Mouse (Mus musculus): ENCODE results near the gene Ptp4a2.

DNA sequence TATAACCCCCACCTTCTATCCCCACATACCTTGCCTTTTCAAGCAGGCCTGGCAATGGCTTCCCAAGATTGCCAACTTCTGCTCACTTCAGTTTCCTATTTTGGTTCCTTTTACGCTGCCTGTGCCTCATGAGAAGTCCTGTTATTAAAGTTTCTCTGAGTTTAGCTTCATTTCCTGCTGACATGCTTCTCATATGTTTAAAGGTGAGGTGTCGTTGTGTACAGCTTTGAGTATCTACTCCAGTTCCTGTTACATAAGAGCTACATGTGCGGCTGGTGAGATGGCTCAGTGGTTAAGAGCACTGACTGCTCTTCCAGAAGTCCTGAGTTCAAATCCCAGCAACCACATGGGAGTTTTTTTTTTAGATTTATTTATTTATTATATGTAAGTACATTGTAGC, 45.7 kb upstream of the Ptp4a2 start:
- no peak for TF ChIP-seq POLR2A (IDR thresholded peaks at IDR 0.05; ENCODE audit: insufficient read length, low read depth)
- TF ChIP-seq TCF12 (IDR thresholded peaks at IDR 0.05; ENCODE audit: insufficient read depth, poor library complexity, severe bottlenecking): no peak
- no peak for TF ChIP-seq E2F4 (IDR thresholded peaks at IDR 0.05; ENCODE audit: insufficient read depth)
- no peak for TF ChIP-seq MYOG (IDR thresholded peaks at IDR 0.05; ENCODE audit: control insufficient read depth in 1 of 3, insufficient read depth in 1 of 3, insufficient read length in 2 of 3, low read depth in 2 of 3)
- no peak for TF ChIP-seq TCF3 (IDR thresholded peaks at IDR 0.05; ENCODE audit: insufficient read length, low read depth)
- no peak for TF ChIP-seq CEBPB (IDR thresholded peaks at IDR 0.05; ENCODE audit: insufficient read depth, poor library complexity, severe bottlenecking)
- TF ChIP-seq MAX (IDR thresholded peaks at IDR 0.05; ENCODE audit: low read depth): no peak
- TF ChIP-seq MYOD1 (IDR thresholded peaks at IDR 0.05; ENCODE audit: control insufficient read depth in 1 of 3, insufficient read length in 2 of 3, low read depth in 2 of 3): no peak
- no peak for TF ChIP-seq POLR2AphosphoS2 (IDR thresholded peaks at IDR 0.05; ENCODE audit: insufficient read length, low read depth)
- no peak for TF ChIP-seq REST (IDR thresholded peaks at IDR 0.05; ENCODE audit: insufficient read depth, insufficient read length)
